Mouse (Mus musculus) forebrain, embryonic 11.5 days (tissue): Measurements from ENCODE around the gene Gclc. TPM values are rescaled to one million over a fixed set of nuclear protein-coding genes. Genes with fewer than 3 reads are reported as not detected.

ENCODE experiments used
- ATAC-seq: fragments of 200-750 bp; cut with Nextera tagmentation; replicated peaks from 2 replicates; pipeline ENCODE4 v1.8.0; 2017; ENCODE audit warnings: moderate TSS enrichment; ENCODE audit not compliant: low FRiP score
- DNase-seq: peaks from one replicate; pipeline ENCODE4 v3.0.0-alpha.2; 2017; ENCODE audit warnings: low spot score
- H3K27ac ChIP-seq: fragments of 300-500 bp; sonication (generic); 2 replicates; pipeline ENCODE4 v1.5.1; 2014; ENCODE audit warnings: low read depth, low read length
- H3K27me3 ChIP-seq: fragments of 300-500 bp; sonication (generic); 2 replicates; pipeline ENCODE4 v1.6.1; 2014; ENCODE audit warnings: mild to moderate bottlenecking, low read length, mixed read lengths; ENCODE audit not compliant: control insufficient read depth, insufficient read depth
- H3K36me3 ChIP-seq: fragments of 300-500 bp; sonication (generic); 2 replicates; pipeline ENCODE4 v1.6.1; 2014; ENCODE audit warnings: mild to moderate bottlenecking, low read length, moderate library complexity, mixed read lengths; ENCODE audit not compliant: control insufficient read depth, insufficient read depth
- H3K4me1 ChIP-seq: fragments of 300-500 bp; sonication (generic); replicated peaks from 2 replicates; pipeline ENCODE4 v1.6.1; 2014; ENCODE audit warnings: low read length, mixed read lengths; ENCODE audit not compliant: control insufficient read depth, insufficient read depth
- H3K4me2 ChIP-seq: fragments of 300-500 bp; sonication (generic); 2 replicates; pipeline ENCODE4 v1.6.1; 2014; ENCODE audit warnings: low read depth, mild to moderate bottlenecking, low read length, moderate library complexity, mixed read lengths; ENCODE audit not compliant: severe bottlenecking
- H3K4me3 ChIP-seq: fragments of 300-500 bp; sonication (generic); 2 replicates; pipeline ENCODE4 v1.5.1; 2014; ENCODE audit warnings: low read depth, low read length
- H3K9ac ChIP-seq: fragments of 300-500 bp; sonication (generic); 2 replicates; pipeline ENCODE4 v1.6.1; 2014; ENCODE audit warnings: low read length
- H3K9me3 ChIP-seq: fragments of 300-500 bp; sonication (generic); 2 replicates; pipeline ENCODE4 v1.6.1; 2016; ENCODE audit warnings: low read length, mixed read lengths; ENCODE audit not compliant: control insufficient read depth
- WGBS: fragments of 180-500 bp; shearing (Covaris S2); extraction: QIAGEN DNeasy Blood & Tissue Kit; methylation state at CpG from one replicate; pipeline ENCODE4 v1.1.7; 2014; 5-methylcytosine and 5-hydroxymethylcytosine counted together
- polyA plus RNA-seq: library from polyadenylated mRNA; unstranded; fragments of >200 nt; fragmentation: Nextera tagmentation; extraction: Ambion mirVana; gene quantifications from 2 replicates; pipeline ENCODE4 v1.2.1, GENCODE M21; 2014

The Gclc gene
- polyA plus RNA-seq, 1 experiment from 2014 or later = 23.6 TPM

DNA sequence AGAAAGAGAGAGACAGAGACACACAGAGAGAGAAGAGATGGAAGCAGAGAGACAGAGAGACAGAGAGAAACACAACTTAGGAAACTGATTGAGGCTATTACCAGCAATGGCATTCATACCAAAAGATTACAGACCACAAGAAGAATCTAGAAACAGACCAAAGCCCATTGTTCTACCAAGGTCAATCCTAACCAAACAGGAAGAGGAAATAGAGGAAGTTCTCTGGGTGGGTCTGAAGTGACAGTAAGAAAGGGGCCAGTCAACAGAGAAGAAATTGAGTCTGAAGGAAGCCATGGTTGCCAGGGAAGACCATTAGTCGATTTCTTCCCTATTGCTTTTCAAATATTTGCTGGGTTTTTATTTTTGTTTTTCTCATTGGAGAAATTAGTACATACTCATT lies 81.4 kb downstream of the Gclc start:
- Histone ChIP-seq H3K4me1 (no peaks in the 10 kb centered on the region), H3K4me3 (no peak overlapping the region), H3K4me2 (no peak overlapping the region), H3K9ac (no peak overlapping the region), H3K27me3 (no peaks in the 10 kb centered on the region), H3K27ac (no peak overlapping the region), H3K9me3 (no peaks in the 10 kb centered on the region), H3K36me3 (no peaks in the 10 kb centered on the region)
- no peak for ATAC-seq
- 94% methylated on average over 1 of the region's 1 CpGs for WGBS
- no peak for DNase-seq

DNA sequence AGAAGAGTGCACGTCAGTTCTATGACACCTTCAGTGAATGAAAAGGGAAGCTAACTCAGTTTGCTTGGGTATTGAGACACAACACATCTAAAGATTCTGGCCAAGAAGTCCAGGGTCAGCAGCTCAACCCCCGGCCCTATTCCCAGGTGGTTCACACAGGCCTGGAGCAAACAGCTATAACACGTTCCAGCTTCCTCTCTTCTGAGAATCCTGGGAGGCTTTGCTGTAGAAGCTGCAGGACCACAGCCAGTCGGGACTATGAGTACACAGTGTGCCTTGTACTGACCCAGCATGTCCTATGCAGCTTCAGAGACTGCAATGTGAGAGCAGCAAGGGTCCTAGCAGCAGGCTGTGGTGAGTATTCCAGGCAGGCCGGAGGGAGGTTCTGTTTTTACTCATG lies 84.3 kb downstream of the Gclc start:
- no peak overlapping the region for H3K27ac ChIP-seq
- H3K4me3 ChIP-seq = no peak overlapping the region
- no peak overlapping the region for H3K4me2 ChIP-seq
- no peaks in the 10 kb centered on the region for H3K4me1 ChIP-seq
- H3K9me3 ChIP-seq = no peaks in the 10 kb centered on the region
- H3K9ac ChIP-seq = no peak overlapping the region
- 77% methylated on average over 5 of the region's 5 CpGs for WGBS
- no peaks in the 10 kb centered on the region for H3K36me3 ChIP-seq
- ATAC-seq (no peak), DNase-seq (no peak)
- no peaks in the 10 kb centered on the region for H3K27me3 ChIP-seq

Other genes with a start within 250 kb of the Gclc start
- gene Lrrc1, start 209.7 kb upstream of the Gclc start, polyA plus RNA-seq = 20.8 and 22.9 TPM in 2 replicates
- 0.24 and 0.29 TPM in 2 replicates for gene Klhl31, start 118.0 kb upstream of the Gclc start, polyA plus RNA-seq
- 97.8 and 101 TPM in 2 replicates for gene Elovl5, start 162.8 kb downstream of the Gclc start, polyA plus RNA-seq